Comparison of ENCODE assay signal across 8 mouse cellular contexts in genomic region chr9:108431431-108432067, GRCm38 (mm10). TPM values are rescaled to one million over a fixed set of nuclear protein-coding genes. Genes with fewer than 3 reads are reported as not detected.
DNase-seq lines count a peak whose midpoint lies in the region; ATAC-seq and TF ChIP-seq lines count a peak whose summit lies in the region.

No protein-coding gene starts in this region.

- no peak for DNase-seq in heart, postnatal 0 days (ENCODE audit: low spot score)
- DNase-seq in heart, adult 2 months = no peak
- peak; percentile 51 for DNase-seq in midbrain, postnatal 0 days (ENCODE audit: low spot score)
- DNase-seq in frontal cortex, postnatal 14 days (ENCODE audit: low spot score in 2 of 2) = no peak
- DNase-seq in cerebellum, adult 11 months = no peak
- no peak for DNase-seq in cerebellum, postnatal 14 days

- no peak for TF ChIP-seq CTCF in heart, postnatal 0 days (IDR thresholded peaks at IDR 0.05; ENCODE audit: low read depth)
- TF ChIP-seq CTCF in heart, adult 2 months (IDR thresholded peaks at IDR 0.05) = no peak
- no peak for TF ChIP-seq CTCF in midbrain, postnatal 0 days (IDR thresholded peaks at IDR 0.05)

- H3K79me2 ChIP-seq in heart, adult 2 months (replicated peaks; ENCODE audit: control insufficient read depth, insufficient read depth, low read length) = no peaks in the 10 kb centered on the region

- H3K9me3 ChIP-seq in heart, postnatal 0 days (replicated peaks; ENCODE audit: control insufficient read depth, low read length) = 0 out of 2 replicates have a peak, but pooled peaks cover 3% of the 10 kb centered on the region
- H3K9me3 ChIP-seq in limb, embryonic 13.5 days = no peaks in the 10 kb centered on the region
- H3K9me3 ChIP-seq in midbrain, postnatal 0 days (ENCODE audit: low read length) = no peaks in the 10 kb centered on the region

- WGBS in heart, postnatal 0 days = 35% methylated on average over 32 of the region's 32 CpGs
- 47% methylated on average over 32 of the region's 32 CpGs for WGBS in heart, adult 2 months
- 45% methylated on average over 32 of the region's 32 CpGs for whole genome bisulfite sequencing in limb, embryonic 13.5 days
- 48% methylated on average over 28 of the region's 32 CpGs for WGBS in midbrain, postnatal 0 days

- H3K4me3 ChIP-seq in heart, postnatal 0 days (ENCODE audit: low read depth, low read length) = 0 out of 2 replicates have a peak overlapping the region, but pooled peaks have one; percentile 12
- no peak overlapping the region for H3K4me3 ChIP-seq in heart, adult 2 months
- peak overlapping the region; percentile 27 for H3K4me3 ChIP-seq in limb, embryonic 13.5 days
- peak overlapping the region; percentile 17; the same call in 1 of the 2 replicates for H3K4me3 ChIP-seq in midbrain, postnatal 0 days (ENCODE audit: low read depth, low read length)

- TF ChIP-seq POLR2A in heart, adult 2 months (IDR thresholded peaks at IDR 0.05; ENCODE audit: insufficient read depth, low read depth, low read length) = no peak

- intact Hi-C loops in heart, adult 2 months (cut with DNase I) = no loop called here

- no peak for TF ChIP-seq EP300 in heart, postnatal 0 days (IDR thresholded peaks at IDR 0.05; ENCODE audit: low read depth)
- no peak for TF ChIP-seq EP300 in heart, adult 2 months (IDR thresholded peaks at IDR 0.05; ENCODE audit: insufficient read depth, low read depth, low read length)

- H3K36me3 ChIP-seq in heart, postnatal 0 days (replicated peaks; ENCODE audit: control insufficient read depth, insufficient read depth, low read length) = no peaks in the 10 kb centered on the region
- no peaks in the 10 kb centered on the region for H3K36me3 ChIP-seq in heart, adult 2 months (ENCODE audit: control insufficient read depth, insufficient read depth, low read length)
- H3K36me3 ChIP-seq in limb, embryonic 13.5 days = no peaks in the 10 kb centered on the region
- no peaks in the 10 kb centered on the region for H3K36me3 ChIP-seq in midbrain, postnatal 0 days (ENCODE audit: insufficient read depth, low read length)

- H3K9ac ChIP-seq in heart, postnatal 0 days (replicated peaks; ENCODE audit: low read depth, low read length) = no peak overlapping the region; the same call in 1 of the 2 replicates
- no peak overlapping the region for H3K9ac ChIP-seq in heart, adult 2 months (ENCODE audit: low read depth, low read length)
- H3K9ac ChIP-seq in limb, embryonic 13.5 days = peak overlapping the region; percentile 19; the same call in 1 of the 2 replicates
- H3K9ac ChIP-seq in midbrain, postnatal 0 days (replicated peaks; ENCODE audit: low read length, poor library complexity, severe bottlenecking) = no peak overlapping the region

- H3K4me1 ChIP-seq in heart, postnatal 0 days (ENCODE audit: control insufficient read depth, insufficient read depth) = no peaks in the 10 kb centered on the region
- no peaks in the 10 kb centered on the region for H3K4me1 ChIP-seq in heart, adult 2 months (ENCODE audit: control insufficient read depth, insufficient read depth, low read length)
- H3K4me1 ChIP-seq in limb, embryonic 13.5 days = peaks cover 4% of the 10 kb centered on the region; the same call in 1 of the 2 replicates
- no peaks in the 10 kb centered on the region for H3K4me1 ChIP-seq in midbrain, postnatal 0 days (ENCODE audit: insufficient read depth, low read length)

- H3K4me2 ChIP-seq in heart, postnatal 0 days (ENCODE audit: low read depth, low read length) = peak overlapping the region; percentile 51
- peak overlapping the region; percentile 49 for H3K4me2 ChIP-seq in limb, embryonic 13.5 days (replicated peaks)
- peak overlapping the region; percentile 30; the same call in 1 of the 2 replicates for H3K4me2 ChIP-seq in midbrain, postnatal 0 days (ENCODE audit: low read depth, low read length, poor library complexity, severe bottlenecking)

- H3K27ac ChIP-seq in heart, postnatal 0 days (ENCODE audit: low read depth) = no peak overlapping the region
- no peak overlapping the region for H3K27ac ChIP-seq in heart, adult 2 months
- H3K27ac ChIP-seq in limb, embryonic 13.5 days = no peak overlapping the region
- H3K27ac ChIP-seq in midbrain, postnatal 0 days (ENCODE audit: low read depth, low read length) = no peak overlapping the region

- ATAC-seq in heart, postnatal 0 days (ENCODE audit: insufficient read depth, low read depth) = no peak
- ATAC-seq in erythroblast, adult 5-6 weeks (replicated peaks; ENCODE audit: low FRiP score, poor library complexity, severe bottlenecking) = peak; percentile 66
- ATAC-seq in limb, embryonic 13.5 days (ENCODE audit: low FRiP score, low read depth) = peak; percentile 57; the same call in 1 of the 2 replicates
- no peak for ATAC-seq in midbrain, postnatal 0 days (ENCODE audit: low FRiP score)

- no peaks in the 10 kb centered on the region for H3K27me3 ChIP-seq in heart, postnatal 0 days (ENCODE audit: control insufficient read depth, insufficient read depth, low read length)
- no peaks in the 10 kb centered on the region for H3K27me3 ChIP-seq in heart, adult 2 months (ENCODE audit: control insufficient read depth, insufficient read depth, low read length)
- H3K27me3 ChIP-seq in limb, embryonic 13.5 days = no peaks in the 10 kb centered on the region
- no peaks in the 10 kb centered on the region for H3K27me3 ChIP-seq in midbrain, postnatal 0 days (ENCODE audit: insufficient read depth, low read length)

RNA-seq across cellular contexts. Expression of gene Ccdc36, which starts 3.3 kb away (rescaled TPM):
- not detected in 2 replicates for total RNA-seq in heart, postnatal 0 days (2014; rRNA removed; ENCODE audit: low replicate concordance)
- 0.14 and 0.25 TPM in 2 replicates for polyA plus RNA-seq in heart, postnatal 0 days (2015; fragmentation: Nextera tagmentation; extraction: Ambion mirVana)
- not detected for total RNA-seq in heart, adult 2 months (2021)
- polyA plus RNA-seq in heart, adult 2 months (2012; rRNA removed) = not detected in 2 replicates
- total RNA-seq in erythroblast, adult 5-6 weeks (2015; ENCODE audit: low replicate concordance) = not detected in 2 replicates
- total RNA-seq in erythroblast, adult 5-6 weeks (2017; ENCODE audit: low replicate concordance) = not detected in 2 replicates
- 1.6 and 2.0 TPM in 2 replicates for polyA plus RNA-seq in limb, embryonic 13.5 days (2015; fragmentation: Nextera tagmentation; extraction: Ambion mirVana)
- total RNA-seq in midbrain, postnatal 0 days (2014; rRNA removed) = 1.5 and 2.0 TPM in 2 replicates
- polyA plus RNA-seq in midbrain, postnatal 0 days (2015; fragmentation: Nextera tagmentation; extraction: Ambion mirVana) = 1.9 TPM in 2 replicates

RNA-seq across cellular contexts. Expression of gene BC048562, which starts 4.7 kb away (rescaled TPM):
- total RNA-seq in heart, postnatal 0 days (2014; rRNA removed; ENCODE audit: low replicate concordance) = not detected in 2 replicates
- not detected in 2 replicates for polyA plus RNA-seq in heart, postnatal 0 days (2015; fragmentation: Nextera tagmentation; extraction: Ambion mirVana)
- not detected for total RNA-seq in heart, adult 2 months (2021)
- not detected in 2 replicates for polyA plus RNA-seq in heart, adult 2 months (2012; rRNA removed)
- not detected in 2 replicates for total RNA-seq in erythroblast, adult 5-6 weeks (2015; ENCODE audit: low replicate concordance)
- total RNA-seq in erythroblast, adult 5-6 weeks (2017; ENCODE audit: low replicate concordance) = not detected in 2 replicates
- polyA plus RNA-seq in limb, embryonic 13.5 days (2015; fragmentation: Nextera tagmentation; extraction: Ambion mirVana) = not detected in 2 replicates
- not detected in 2 replicates for total RNA-seq in midbrain, postnatal 0 days (2014; rRNA removed)
- polyA plus RNA-seq in midbrain, postnatal 0 days (2015; fragmentation: Nextera tagmentation; extraction: Ambion mirVana) = not detected in 2 replicates

RNA-seq across cellular contexts. Expression of gene Ccdc71, which starts 28.8 kb away (rescaled TPM):
- 14.0 and 24.0 TPM in 2 replicates for total RNA-seq in heart, postnatal 0 days (2014; rRNA removed; ENCODE audit: low replicate concordance)
- polyA plus RNA-seq in heart, postnatal 0 days (2015; fragmentation: Nextera tagmentation; extraction: Ambion mirVana) = 25.1 and 26.2 TPM in 2 replicates
- 10 to 100 TPM; 22.5 to 26.6 TPM for total RNA-seq in heart, adult 2 months (2021)
- polyA plus RNA-seq in heart, adult 2 months (2012; rRNA removed) = 14.7 and 16.7 TPM in 2 replicates
- total RNA-seq in erythroblast, adult 5-6 weeks (2015; ENCODE audit: low replicate concordance) = 6.1 and 21.7 TPM in 2 replicates
- total RNA-seq in erythroblast, adult 5-6 weeks (2017; ENCODE audit: low replicate concordance) = 1.5 and 5.8 TPM in 2 replicates
- polyA plus RNA-seq in limb, embryonic 13.5 days (2015; fragmentation: Nextera tagmentation; extraction: Ambion mirVana) = 57.7 and 59.7 TPM in 2 replicates
- total RNA-seq in midbrain, postnatal 0 days (2014; rRNA removed) = 37.3 and 39.8 TPM in 2 replicates
- polyA plus RNA-seq in midbrain, postnatal 0 days (2015; fragmentation: Nextera tagmentation; extraction: Ambion mirVana) = 56.8 and 61.2 TPM in 2 replicates

RNA-seq across cellular contexts. Expression of gene Klhdc8b, which starts 29.8 kb away (rescaled TPM):
- total RNA-seq in heart, postnatal 0 days (2014; rRNA removed; ENCODE audit: low replicate concordance) = 180 and 186 TPM in 2 replicates
- polyA plus RNA-seq in heart, postnatal 0 days (2015; fragmentation: Nextera tagmentation; extraction: Ambion mirVana) = 91.6 and 92.7 TPM in 2 replicates
- total RNA-seq in heart, adult 2 months (2021) = 1 to 10 TPM; 4.9 to 5.8 TPM
- polyA plus RNA-seq in heart, adult 2 months (2012; rRNA removed) = 21.5 and 26.6 TPM in 2 replicates
- 0.77 and 2.9 TPM in 2 replicates for total RNA-seq in erythroblast, adult 5-6 weeks (2015; ENCODE audit: low replicate concordance)
- 3.3 and 4.3 TPM in 2 replicates for total RNA-seq in erythroblast, adult 5-6 weeks (2017; ENCODE audit: low replicate concordance)
- polyA plus RNA-seq in limb, embryonic 13.5 days (2015; fragmentation: Nextera tagmentation; extraction: Ambion mirVana) = 37.8 and 38.9 TPM in 2 replicates
- 82.4 and 86.3 TPM in 2 replicates for total RNA-seq in midbrain, postnatal 0 days (2014; rRNA removed)
- 56.1 and 59.2 TPM in 2 replicates for polyA plus RNA-seq in midbrain, postnatal 0 days (2015; fragmentation: Nextera tagmentation; extraction: Ambion mirVana)

RNA-seq across cellular contexts. Expression of gene 1700102P08Rik, which starts 38.9 kb away (rescaled TPM):
- total RNA-seq in heart, postnatal 0 days (2014; rRNA removed; ENCODE audit: low replicate concordance) = not detected in 2 replicates
- polyA plus RNA-seq in heart, postnatal 0 days (2015; fragmentation: Nextera tagmentation; extraction: Ambion mirVana) = 0.27 TPM in 1 of 2 replicates, not detected in the other
- total RNA-seq in heart, adult 2 months (2021) = under 1 TPM; 0.57 to 0.68 TPM
- 0.25 and 0.44 TPM in 2 replicates for polyA plus RNA-seq in heart, adult 2 months (2012; rRNA removed)
- total RNA-seq in erythroblast, adult 5-6 weeks (2015; ENCODE audit: low replicate concordance) = 7.3 and 8.6 TPM in 2 replicates
- 10.5 and 11.6 TPM in 2 replicates for total RNA-seq in erythroblast, adult 5-6 weeks (2017; ENCODE audit: low replicate concordance)
- polyA plus RNA-seq in limb, embryonic 13.5 days (2015; fragmentation: Nextera tagmentation; extraction: Ambion mirVana) = 0.52 and 0.99 TPM in 2 replicates
- 2.1 and 3.0 TPM in 2 replicates for total RNA-seq in midbrain, postnatal 0 days (2014; rRNA removed)
- polyA plus RNA-seq in midbrain, postnatal 0 days (2015; fragmentation: Nextera tagmentation; extraction: Ambion mirVana) = 0.99 and 1.4 TPM in 2 replicates

Comparison
In these comparisons a context has a peak if more than half of its experiments do, and no peak if none do; other contexts are left out.
1. ATAC-seq: peak in erythroblast, adult 5-6 weeks (single experiment) and limb, embryonic 13.5 days (single experiment); none in heart, postnatal 0 days (single experiment) and midbrain, postnatal 0 days (single experiment).
2. Peak in every context shown above with its lines, with median percentiles within 50 percentile points of each other: H3K4me2 ChIP-seq.